Mouse (Mus musculus) WW6 (cell line): ENCODE measurements at regions not wholly inside any gene's neighbourhood (a gene's known extent, or its start where the extent isn't known, plus 50 kb on each side); places are given as distances from the start of the nearest gene placed in this dataset.

Experiments used
- DNase-seq: peaks from one replicate; pipeline ENCODE4 v3.0.0-alpha.2; 2013; ENCODE audit warnings: low read depth, low spot score

- no peak for DNase-seq
These were observed 342.4 kb upstream of the Pkn2 start for GRCm38 (mm10) chr3:143223999-143224729.

- no peak for DNase-seq
These were observed 311.6 kb upstream of the Pkn2 start for GRCm38 (mm10) chr3:143193263-143193970.

- no peak for DNase-seq
These were observed 307.1 kb upstream of the Pkn2 start for GRCm38 (mm10) chr3:143188931-143189330.

GRCm38 (mm10) chr3:143173971-143174370 lies 292.2 kb upstream of the Pkn2 start:
- DNase-seq = no peak

- no peak for DNase-seq
These were observed 280.6 kb upstream of the Pkn2 start for GRCm38 (mm10) chr3:143162444-143162843.

- no peak for DNase-seq
These were observed 280.2 kb upstream of the Pkn2 start for GRCm38 (mm10) chr3:143161993-143162392.

- DNase-seq = peak; percentile 0
These were observed 276.8 kb upstream of the Pkn2 start for GRCm38 (mm10) chr3:143158568-143158967.

- no peak for DNase-seq
These were observed 275.1 kb upstream of the Pkn2 start for GRCm38 (mm10) chr3:143156733-143157524.

- DNase-seq = no peak
These were observed 274.4 kb upstream of the Pkn2 start for GRCm38 (mm10) chr3:143156174-143156573.

GRCm38 (mm10) chr3:143155556-143155955 lies 273.8 kb upstream of the Pkn2 start:
- DNase-seq = no peak

- DNase-seq = no peak
These were observed 265.7 kb upstream of the Pkn2 start for GRCm38 (mm10) chr3:143147471-143147870.

GRCm38 (mm10) chr3:143138952-143139351 lies 257.1 kb upstream of the Pkn2 start:
- DNase-seq = no peak

- no peak for DNase-seq
These were observed 252.7 kb upstream of the Pkn2 start for GRCm38 (mm10) chr3:143134528-143134927.

GRCm38 (mm10) chr3:143107733-143108291 lies 226.0 kb upstream of the Pkn2 start:
- no peak for DNase-seq

- DNase-seq = no peak
These were observed 222.9 kb upstream of the Pkn2 start for GRCm38 (mm10) chr3:143104734-143105133.

- DNase-seq = no peak
These were observed 221.5 kb upstream of the Pkn2 start for GRCm38 (mm10) chr3:143103333-143103732.

GRCm38 (mm10) chr3:143100810-143101645 lies 219.2 kb upstream of the Pkn2 start:
- peak; percentile 11 for DNase-seq

- DNase-seq = no peak
These were observed 218.4 kb upstream of the Pkn2 start for GRCm38 (mm10) chr3:143100203-143100602.

GRCm38 (mm10) chr3:143092206-143092605 lies 210.4 kb upstream of the Pkn2 start:
- no peak for DNase-seq

GRCm38 (mm10) chr3:143090886-143091285 lies 209.1 kb upstream of the Pkn2 start:
- no peak for DNase-seq

GRCm38 (mm10) chr3:143090316-143090715 lies 208.5 kb upstream of the Pkn2 start:
- no peak for DNase-seq
